Mouse (Mus musculus) hindbrain, embryonic 15.5 days (tissue): ENCODE results near the gene AU040320. TPM values are rescaled to one million over a fixed set of nuclear protein-coding genes. Genes with fewer than 3 reads are reported as not detected.
A peak's percentile ranks its signal among the peaks of the same experiment; 100 is the strongest.

ENCODE experiments used
- ATAC-seq: fragments of 200-750 bp; cut with Nextera tagmentation; 2 replicates; pipeline ENCODE4 v1.8.0; 2017; ENCODE audit warnings: low read depth, moderate number of reproducible peaks, moderate TSS enrichment; ENCODE audit not compliant: low FRiP score
- H3K27ac ChIP-seq: fragments of 300-500 bp; sonication (generic); replicated peaks from 2 replicates; pipeline ENCODE4 v1.5.1; 2015; ENCODE audit warnings: mild to moderate bottlenecking, inconsistent platforms
- H3K27me3 ChIP-seq: fragments of 300-500 bp; sonication (generic); 2 replicates; pipeline ENCODE4 v1.6.1; 2015; ENCODE audit warnings: control low read depth, inconsistent platforms
- H3K36me3 ChIP-seq: fragments of 300-500 bp; sonication (generic); 2 replicates; pipeline ENCODE4 v1.6.1; 2015; ENCODE audit warnings: control low read depth, inconsistent platforms
- H3K4me1 ChIP-seq: fragments of 300-500 bp; sonication (generic); replicated peaks from 2 replicates; pipeline ENCODE4 v1.6.1; 2015; ENCODE audit warnings: control low read depth, inconsistent platforms
- H3K4me2 ChIP-seq: fragments of 300-500 bp; sonication (generic); 2 replicates; pipeline ENCODE4 v1.6.1; 2015; ENCODE audit warnings: moderate library complexity, mild to moderate bottlenecking, inconsistent platforms
- H3K4me3 ChIP-seq: fragments of 300-500 bp; sonication (generic); 2 replicates; pipeline ENCODE4 v1.5.1; 2015; ENCODE audit warnings: mild to moderate bottlenecking, inconsistent platforms
- H3K9ac ChIP-seq: fragments of 300-500 bp; sonication (generic); 2 replicates; pipeline ENCODE4 v1.6.1; 2015; ENCODE audit warnings: inconsistent platforms
- H3K9me3 ChIP-seq: fragments of 300-500 bp; sonication (generic); 2 replicates; pipeline ENCODE4 v1.6.1; 2016; ENCODE audit warnings: control low read depth, inconsistent platforms
- WGBS: fragments of 180-500 bp; shearing (Covaris S2); methylation state at CpG from one replicate; pipeline ENCODE4 v1.1.7; 2015; 5-methylcytosine and 5-hydroxymethylcytosine counted together
- polyA plus RNA-seq: library from polyadenylated mRNA; unstranded; fragments of >200 nt; fragmentation: Nextera tagmentation; extraction: Ambion mirVana; gene quantifications from 2 replicates; pipeline ENCODE4 v1.2.1, GENCODE M21; 2015

Gene AU040320
- polyA plus RNA-seq, 1 experiment from 2014 or later: 41.4 TPM

GRCm38 (mm10) chr4:126752024-126752607, 1.2 kb upstream of the AU040320 start:
- no peak for ATAC-seq
- 7% methylated on average over 13 of the region's 13 CpGs for WGBS
- H3K36me3 ChIP-seq: peaks cover 16% of the 10 kb centered on the region
- H3K4me1 ChIP-seq: peaks cover 59% of the 10 kb centered on the region
- peak overlapping the region; percentile 81 for H3K9ac ChIP-seq
- H3K27me3 ChIP-seq: no peaks in the 10 kb centered on the region
- peak overlapping the region; percentile 99 for H3K27ac ChIP-seq
- no peaks in the 10 kb centered on the region for H3K9me3 ChIP-seq
- H3K4me2 ChIP-seq: peak overlapping the region; percentile 95
- H3K4me3 ChIP-seq: peak overlapping the region; percentile 75

GRCm38 (mm10) chr4:126752608-126753141, 669 bp upstream of the AU040320 start:
- peak overlapping the region; percentile 95 for H3K4me2 ChIP-seq
- H3K27me3 ChIP-seq: no peaks in the 10 kb centered on the region
- H3K36me3 ChIP-seq: peaks cover 14% of the 10 kb centered on the region
- peak overlapping the region; percentile 75 for H3K4me3 ChIP-seq
- no peak for ATAC-seq
- H3K4me1 ChIP-seq: peaks cover 59% of the 10 kb centered on the region
- WGBS: 0% methylated on average over 23 of the region's 23 CpGs
- peak overlapping the region; percentile 99 for H3K27ac ChIP-seq
- no peaks in the 10 kb centered on the region for H3K9me3 ChIP-seq
- H3K9ac ChIP-seq: peak overlapping the region; percentile 81

- Histone ChIP-seq H3K27ac (peak overlapping the region; percentile 99), H3K4me1 (peaks cover 48% of the 10 kb centered on the region), H3K36me3 (0 out of 2 replicates have a peak, but pooled peaks cover 8% of the 10 kb centered on the region), H3K9ac (peak overlapping the region; percentile 81), H3K27me3 (no peaks in the 10 kb centered on the region), H3K4me2 (peak overlapping the region; percentile 80), H3K4me3 (peak overlapping the region; percentile 75), H3K9me3 (no peaks in the 10 kb centered on the region)
- ATAC-seq: no peak
- under 1% methylated on average over 12 of the region's 12 CpGs for WGBS
Observed at GRCm38 (mm10) chr4:126754231-126754611, 877 bp downstream of the AU040320 start.

- Histone ChIP-seq H3K4me1 (peaks cover 42% of the 10 kb centered on the region), H3K27ac (peak overlapping the region; percentile 99; the same call in 1 of the 2 replicates), H3K9me3 (no peaks in the 10 kb centered on the region), H3K9ac (peak overlapping the region; percentile 81), H3K4me2 (peak overlapping the region; percentile 80), H3K4me3 (peak overlapping the region; percentile 75), H3K27me3 (no peaks in the 10 kb centered on the region), H3K36me3 (peaks cover 12% of the 10 kb centered on the region; the same call in 1 of the 2 replicates)
- no peak for ATAC-seq
- WGBS: 47% methylated on average over 12 of the region's 12 CpGs
Observed at GRCm38 (mm10) chr4:126754736-126755374, 1.5 kb downstream of the AU040320 start.

- Histone ChIP-seq H3K4me2 (no peak overlapping the region), H3K9ac (no peak overlapping the region), H3K4me1 (peaks cover 23% of the 10 kb centered on the region), H3K27me3 (no peaks in the 10 kb centered on the region), H3K27ac (no peak overlapping the region), H3K4me3 (no peak overlapping the region), H3K9me3 (no peaks in the 10 kb centered on the region), H3K36me3 (peaks cover 22% of the 10 kb centered on the region)
- no peak for ATAC-seq
- WGBS: 73% methylated on average over 4 of the region's 4 CpGs
Observed at GRCm38 (mm10) chr4:126756766-126757165, 3.4 kb downstream of the AU040320 start.

GRCm38 (mm10) chr4:126758299-126758698, 5.0 kb downstream of the AU040320 start:
- no peak overlapping the region for H3K4me2 ChIP-seq
- peaks cover 14% of the 10 kb centered on the region for H3K4me1 ChIP-seq
- 82% methylated on average over 5 of the region's 5 CpGs for WGBS
- no peak overlapping the region for H3K4me3 ChIP-seq
- no peaks in the 10 kb centered on the region for H3K9me3 ChIP-seq
- H3K36me3 ChIP-seq: peaks cover 26% of the 10 kb centered on the region
- H3K27me3 ChIP-seq: no peaks in the 10 kb centered on the region
- no peak overlapping the region for H3K9ac ChIP-seq
- ATAC-seq: no peak
- no peak overlapping the region for H3K27ac ChIP-seq

- peaks cover 11% of the 10 kb centered on the region for H3K4me1 ChIP-seq
- no peaks in the 10 kb centered on the region for H3K27me3 ChIP-seq
- no peak for ATAC-seq
- no peak overlapping the region for H3K9ac ChIP-seq
- no peak overlapping the region for H3K4me2 ChIP-seq
- H3K4me3 ChIP-seq: no peak overlapping the region
- no peaks in the 10 kb centered on the region for H3K9me3 ChIP-seq
- H3K36me3 ChIP-seq: peaks cover 29% of the 10 kb centered on the region
- no peak overlapping the region for H3K27ac ChIP-seq
- 91% methylated on average over 2 of the region's 2 CpGs for WGBS
Observed at GRCm38 (mm10) chr4:126759435-126759834, 6.1 kb downstream of the AU040320 start.

- H3K4me2 ChIP-seq: no peak overlapping the region
- 84% methylated on average over 11 of the region's 11 CpGs for WGBS
- H3K4me1 ChIP-seq: no peaks in the 10 kb centered on the region
- no peak overlapping the region for H3K4me3 ChIP-seq
- peaks cover 29% of the 10 kb centered on the region for H3K36me3 ChIP-seq
- H3K27ac ChIP-seq: no peak overlapping the region
- no peak overlapping the region for H3K9ac ChIP-seq
- ATAC-seq: no peak
- no peaks in the 10 kb centered on the region for H3K9me3 ChIP-seq
- H3K27me3 ChIP-seq: no peaks in the 10 kb centered on the region
Observed at GRCm38 (mm10) chr4:126762586-126763359, 9.4 kb downstream of the AU040320 start.

- no peak overlapping the region for H3K4me3 ChIP-seq
- H3K27me3 ChIP-seq: no peaks in the 10 kb centered on the region
- 88% methylated on average over 2 of the region's 2 CpGs for WGBS
- ATAC-seq: no peak
- no peaks in the 10 kb centered on the region for H3K4me1 ChIP-seq
- no peak overlapping the region for H3K9ac ChIP-seq
- H3K36me3 ChIP-seq: peaks cover 28% of the 10 kb centered on the region
- H3K9me3 ChIP-seq: no peaks in the 10 kb centered on the region
- H3K27ac ChIP-seq: no peak overlapping the region
- H3K4me2 ChIP-seq: no peak overlapping the region
Observed at GRCm38 (mm10) chr4:126763483-126763882, 10.1 kb downstream of the AU040320 start.

- Histone ChIP-seq H3K9me3 (no peaks in the 10 kb centered on the region), H3K27me3 (no peaks in the 10 kb centered on the region), H3K4me2 (no peak overlapping the region), H3K4me3 (no peak overlapping the region), H3K36me3 (peaks cover 9% of the 10 kb centered on the region; the same call in 1 of the 2 replicates), H3K9ac (no peak overlapping the region), H3K27ac (no peak overlapping the region), H3K4me1 (no peaks in the 10 kb centered on the region)
- WGBS: 94% methylated on average over 9 of the region's 9 CpGs
- ATAC-seq: no peak
Observed at GRCm38 (mm10) chr4:126769800-126770563, 16.6 kb downstream of the AU040320 start.

GRCm38 (mm10) chr4:126770831-126771230, 17.5 kb downstream of the AU040320 start:
- Histone ChIP-seq H3K4me2 (no peak overlapping the region), H3K4me3 (no peak overlapping the region), H3K27ac (no peak overlapping the region), H3K9me3 (no peaks in the 10 kb centered on the region), H3K4me1 (no peaks in the 10 kb centered on the region), H3K36me3 (peaks cover 9% of the 10 kb centered on the region; the same call in 1 of the 2 replicates), H3K27me3 (no peaks in the 10 kb centered on the region), H3K9ac (no peak overlapping the region)
- no peak for ATAC-seq
- WGBS: 96% methylated on average over 4 of the region's 4 CpGs
